Mouse (Mus musculus): Measurements from ENCODE around the gene Rps12-ps3. TPM values are rescaled to one million over a fixed set of nuclear protein-coding genes. Genes with fewer than 3 reads are reported as not detected.

The Rps12-ps3 gene
- polyA plus RNA-seq, 1 experiment from 2014 or later = 42.8 TPM

DNA sequence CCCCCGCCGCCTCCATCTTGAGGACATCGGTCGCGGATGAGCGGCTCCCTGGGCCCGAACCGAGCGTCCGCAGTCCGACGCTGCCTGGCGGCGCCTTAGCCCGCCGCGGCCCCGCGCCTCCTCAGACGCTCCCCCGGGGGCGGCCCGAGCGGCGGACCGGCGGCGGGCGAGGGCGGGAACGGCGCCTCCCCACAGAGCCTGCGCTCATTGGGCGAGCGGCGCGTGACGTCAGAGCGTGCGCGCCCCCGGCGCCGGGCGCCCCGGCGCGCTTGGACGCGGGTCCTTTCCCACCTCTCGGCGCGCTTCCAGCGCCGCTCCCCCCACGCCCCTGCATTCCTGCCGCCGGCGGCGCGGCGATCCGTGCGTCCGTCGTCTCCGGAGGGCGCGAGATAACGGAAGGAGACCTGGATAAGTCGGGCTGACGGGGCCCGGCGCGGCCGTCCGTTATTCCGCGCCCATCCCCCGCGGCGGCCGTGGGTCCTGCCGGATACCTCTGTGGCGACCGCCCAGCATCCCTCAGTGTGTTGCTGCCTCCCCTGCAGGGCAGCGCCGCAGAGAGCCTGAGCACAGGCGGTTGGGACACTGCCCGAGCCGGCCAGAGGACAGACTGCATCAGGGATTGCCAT, 23.7 kb downstream of the Rps12-ps3 start, which contains the start of gene Pdzd8:
Gene Pdzd8, minus strand, starts transcription at position 123 of the 626 bp plus-strand sequence.
- peaks cover 28% of the 10 kb centered on the region for H3K4me1 ChIP-seq (ENCODE audit: control insufficient read depth, insufficient read depth, low read length)
- WGBS = 0% methylated on average over 36 of the region's 91 CpGs
- ATAC-seq (ENCODE audit: low read depth) = peak; percentile 95
- H3K27me3 ChIP-seq (replicated peaks; ENCODE audit: control insufficient read depth, insufficient read depth, low read length) = no peaks in the 10 kb centered on the region
- no peaks in the 10 kb centered on the region for H3K9me3 ChIP-seq (ENCODE audit: control insufficient read depth, low read length)
- H3K36me3 ChIP-seq (ENCODE audit: control insufficient read depth, insufficient read depth, low read length) = no peaks in the 10 kb centered on the region
- peak; percentile 94 for DNase-seq (ENCODE audit: low spot score)
- H3K4me2 ChIP-seq (ENCODE audit: low read depth, low read length) = peak within 1 kb of the TSS; percentile 98
- peak within 1 kb of the TSS; percentile 89 for H3K9ac ChIP-seq (ENCODE audit: low read depth, low read length)
- peak within 1 kb of the TSS; percentile 95 for H3K4me3 ChIP-seq (ENCODE audit: low read depth, low read length)
- peak within 1 kb of the TSS; percentile 88 for H3K27ac ChIP-seq (replicated peaks; ENCODE audit: low read depth, low read length)

DNA sequence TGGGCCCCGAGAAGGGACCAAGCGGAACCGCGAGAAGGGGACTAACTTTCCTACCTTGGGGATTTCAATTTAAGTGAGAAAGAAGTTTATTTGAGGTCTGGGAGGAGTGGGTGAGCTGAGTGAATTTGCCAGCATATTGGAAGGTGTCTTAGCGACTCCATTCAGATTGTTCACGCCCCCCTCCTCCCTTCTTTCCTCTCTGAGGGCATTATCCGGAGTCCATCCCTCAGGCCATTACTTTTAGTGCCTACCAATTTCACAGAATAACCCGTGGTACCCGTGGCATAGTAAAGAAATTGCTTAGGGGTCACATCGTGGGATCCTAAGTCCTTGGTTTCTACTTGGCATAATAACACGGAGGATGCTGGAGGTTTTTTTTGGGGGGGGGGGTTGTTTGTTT, 24.2 kb downstream of the Rps12-ps3 start:
- Histone ChIP-seq H3K27ac (replicated peaks; ENCODE audit: low read depth, low read length) (peak overlapping the region; percentile 88), H3K4me1 (ENCODE audit: control insufficient read depth, insufficient read depth, low read length) (peaks cover 25% of the 10 kb centered on the region), H3K27me3 (replicated peaks; ENCODE audit: control insufficient read depth, insufficient read depth, low read length) (no peaks in the 10 kb centered on the region), H3K4me3 (ENCODE audit: low read depth, low read length) (peak overlapping the region; percentile 95), H3K36me3 (ENCODE audit: control insufficient read depth, insufficient read depth, low read length) (no peaks in the 10 kb centered on the region), H3K9me3 (ENCODE audit: control insufficient read depth, low read length) (no peaks in the 10 kb centered on the region), H3K4me2 (ENCODE audit: low read depth, low read length) (peak overlapping the region; percentile 98), H3K9ac (ENCODE audit: low read depth, low read length) (peak overlapping the region; percentile 89)
- 3% methylated on average over 11 of the region's 11 CpGs for WGBS
- DNase-seq (ENCODE audit: low spot score) (no peak), ATAC-seq (ENCODE audit: low read depth) (no peak)

DNA sequence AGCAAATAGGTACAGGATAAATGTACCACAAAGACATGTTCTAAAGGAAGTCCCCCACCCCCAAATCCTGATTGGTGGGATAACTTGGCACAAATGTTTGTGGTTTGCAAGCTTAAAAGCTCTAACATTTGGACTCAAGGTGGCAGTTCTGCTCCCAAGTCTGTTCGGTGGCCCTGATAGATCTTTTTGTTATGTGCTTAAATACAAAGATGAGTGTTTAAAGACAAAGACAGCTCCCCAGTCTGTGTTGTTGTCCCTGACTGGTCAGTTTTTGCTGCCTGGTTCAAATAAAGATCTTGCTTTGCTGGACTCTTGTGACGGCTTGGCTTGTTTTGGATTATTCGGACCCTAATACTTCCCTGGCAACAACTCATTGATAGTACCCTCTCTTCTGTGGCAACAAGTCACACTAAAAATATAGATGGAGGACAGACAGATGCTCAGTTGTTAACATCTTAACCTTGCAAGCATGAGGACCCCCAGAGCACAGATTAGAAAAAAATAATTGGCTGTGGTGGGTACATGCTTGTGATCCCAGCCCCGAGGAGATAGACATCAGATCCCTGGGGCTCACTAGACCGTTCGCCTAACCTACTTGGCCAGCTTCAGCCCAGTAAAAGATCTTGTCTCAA, 27.4 kb downstream of the Rps12-ps3 start:
- 73% methylated on average over 6 of the region's 6 CpGs for WGBS
- Histone ChIP-seq H3K9me3 (ENCODE audit: control insufficient read depth, low read length) (no peaks in the 10 kb centered on the region), H3K9ac (ENCODE audit: low read depth, low read length) (no peak overlapping the region), H3K4me1 (ENCODE audit: control insufficient read depth, insufficient read depth, low read length) (peaks cover under 1% of the 10 kb centered on the region; the same call in 1 of the 2 replicates), H3K4me3 (ENCODE audit: low read depth, low read length) (no peak overlapping the region), H3K27me3 (replicated peaks; ENCODE audit: control insufficient read depth, insufficient read depth, low read length) (no peaks in the 10 kb centered on the region), H3K4me2 (ENCODE audit: low read depth, low read length) (no peak overlapping the region), H3K27ac (replicated peaks; ENCODE audit: low read depth, low read length) (no peak overlapping the region), H3K36me3 (ENCODE audit: control insufficient read depth, insufficient read depth, low read length) (no peaks in the 10 kb centered on the region)
- ATAC-seq (ENCODE audit: low read depth) (no peak), DNase-seq (ENCODE audit: low spot score) (peak; percentile 30)

DNA sequence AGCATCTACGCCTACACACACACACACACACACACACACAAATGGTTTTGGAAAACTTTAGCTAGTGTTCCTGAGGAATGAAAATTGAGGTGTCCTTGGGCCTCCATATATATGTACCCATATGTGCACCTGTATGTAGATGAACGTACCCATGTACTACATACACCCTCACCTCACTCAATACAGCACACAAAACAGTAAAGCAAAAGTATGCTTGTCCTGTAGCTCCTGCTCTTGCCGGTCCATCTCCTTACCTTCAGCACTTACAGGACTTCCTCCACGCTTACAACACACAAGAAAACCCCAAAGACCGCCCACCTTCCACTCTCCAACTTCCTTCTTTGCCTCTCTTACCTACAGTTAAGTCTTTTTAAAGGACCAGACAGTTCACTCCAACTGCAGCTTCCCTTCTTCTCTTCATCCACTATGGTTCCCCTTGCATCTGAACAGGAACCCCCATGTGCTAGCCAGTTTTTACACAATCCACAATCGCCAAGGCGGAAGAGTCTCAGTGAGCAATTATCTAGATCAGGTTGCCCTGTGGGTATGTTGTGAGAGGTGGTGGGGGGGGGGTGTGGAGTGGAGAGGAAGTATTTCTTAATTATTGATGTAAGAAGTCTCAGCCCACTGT, 28.3 kb downstream of the Rps12-ps3 start:
- H3K9ac ChIP-seq (ENCODE audit: low read depth, low read length) = no peak overlapping the region
- no peak overlapping the region for H3K4me3 ChIP-seq (ENCODE audit: low read depth, low read length)
- H3K4me1 ChIP-seq (ENCODE audit: control insufficient read depth, insufficient read depth, low read length) = no peaks in the 10 kb centered on the region
- no peaks in the 10 kb centered on the region for H3K36me3 ChIP-seq (ENCODE audit: control insufficient read depth, insufficient read depth, low read length)
- no peaks in the 10 kb centered on the region for H3K27me3 ChIP-seq (replicated peaks; ENCODE audit: control insufficient read depth, insufficient read depth, low read length)
- ATAC-seq (ENCODE audit: low read depth) = no peak
- no peaks in the 10 kb centered on the region for H3K9me3 ChIP-seq (ENCODE audit: control insufficient read depth, low read length)
- H3K27ac ChIP-seq (replicated peaks; ENCODE audit: low read depth, low read length) = no peak overlapping the region
- WGBS = 75% methylated on average over 7 of the region's 7 CpGs
- H3K4me2 ChIP-seq (ENCODE audit: low read depth, low read length) = no peak overlapping the region
- no peak for DNase-seq (ENCODE audit: low spot score)

DNA sequence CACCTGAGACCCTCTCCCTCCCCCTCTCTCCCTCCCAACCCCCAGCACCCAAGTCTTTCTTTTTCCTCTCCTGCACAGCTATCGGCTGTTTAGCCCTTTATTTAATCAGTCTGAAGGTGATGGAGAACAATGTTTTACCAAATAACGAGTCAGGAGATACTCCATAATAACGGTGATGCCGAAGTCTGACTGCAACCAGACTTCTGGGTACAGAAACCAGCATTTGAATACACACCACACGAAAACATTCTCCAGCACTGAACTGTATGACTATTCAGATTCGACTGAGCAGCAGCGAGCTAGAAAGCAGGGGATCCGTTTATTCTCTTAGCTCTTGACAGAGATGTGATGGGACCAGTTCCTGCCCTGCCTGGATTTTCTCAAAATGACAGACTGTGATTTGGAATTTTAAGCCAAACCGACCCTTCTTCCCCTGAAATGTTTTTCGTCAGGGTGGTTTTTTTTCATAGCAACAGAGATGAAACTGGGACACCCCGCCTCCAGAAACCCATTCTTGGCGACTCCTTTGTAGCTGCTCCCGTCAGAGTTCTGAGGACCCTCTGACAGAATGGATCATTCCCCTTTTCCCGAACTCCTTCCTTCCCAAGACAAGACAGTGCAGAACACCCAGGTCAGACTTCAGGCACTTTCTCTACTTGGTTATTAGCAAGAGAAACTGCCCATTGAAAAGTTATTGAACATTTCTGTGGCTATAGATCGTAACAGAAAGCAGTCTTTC, 29.2 kb downstream of the Rps12-ps3 start:
- H3K4me3 ChIP-seq (ENCODE audit: low read depth, low read length) = no peak overlapping the region
- H3K27ac ChIP-seq (replicated peaks; ENCODE audit: low read depth, low read length) = no peak overlapping the region
- no peaks in the 10 kb centered on the region for H3K36me3 ChIP-seq (ENCODE audit: control insufficient read depth, insufficient read depth, low read length)
- no peak overlapping the region for H3K4me2 ChIP-seq (ENCODE audit: low read depth, low read length)
- 65% methylated on average over 15 of the region's 15 CpGs for WGBS
- ATAC-seq (ENCODE audit: low read depth) (no peak), DNase-seq (ENCODE audit: low spot score) (no peak)
- no peak overlapping the region for H3K9ac ChIP-seq (ENCODE audit: low read depth, low read length)
- no peaks in the 10 kb centered on the region for H3K9me3 ChIP-seq (ENCODE audit: control insufficient read depth, low read length)
- no peaks in the 10 kb centered on the region for H3K4me1 ChIP-seq (ENCODE audit: control insufficient read depth, insufficient read depth, low read length)
- no peaks in the 10 kb centered on the region for H3K27me3 ChIP-seq (replicated peaks; ENCODE audit: control insufficient read depth, insufficient read depth, low read length)

DNA sequence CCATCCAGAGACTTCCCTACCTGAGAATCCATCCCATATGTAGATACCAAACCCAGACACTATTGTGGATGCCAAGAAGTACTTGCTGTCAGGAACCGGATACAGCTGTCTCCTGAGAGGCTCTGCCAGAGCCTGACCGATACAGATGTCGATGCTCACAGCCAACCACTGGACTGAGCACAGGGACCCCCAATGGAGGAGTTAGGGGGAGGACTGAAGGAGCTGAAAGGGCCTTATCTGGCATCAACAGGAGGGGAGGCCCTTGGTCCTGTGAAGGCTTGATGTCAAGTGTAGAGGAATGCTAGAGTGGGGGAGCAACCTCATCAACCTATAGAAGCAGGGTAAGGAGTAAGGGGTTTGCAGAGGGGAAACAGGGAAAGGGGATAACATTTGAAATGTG, 30.7 kb downstream of the Rps12-ps3 start:
- no peaks in the 10 kb centered on the region for H3K4me1 ChIP-seq (ENCODE audit: control insufficient read depth, insufficient read depth, low read length)
- H3K27ac ChIP-seq (replicated peaks; ENCODE audit: low read depth, low read length) = no peak overlapping the region
- no peak overlapping the region for H3K9ac ChIP-seq (ENCODE audit: low read depth, low read length)
- H3K27me3 ChIP-seq (replicated peaks; ENCODE audit: control insufficient read depth, insufficient read depth, low read length) = no peaks in the 10 kb centered on the region
- no peak overlapping the region for H3K4me3 ChIP-seq (ENCODE audit: low read depth, low read length)
- no peaks in the 10 kb centered on the region for H3K36me3 ChIP-seq (ENCODE audit: control insufficient read depth, insufficient read depth, low read length)
- ATAC-seq (ENCODE audit: low read depth) = no peak
- no peaks in the 10 kb centered on the region for H3K9me3 ChIP-seq (ENCODE audit: control insufficient read depth, low read length)
- no peak for DNase-seq (ENCODE audit: low spot score)
- H3K4me2 ChIP-seq (ENCODE audit: low read depth, low read length) = no peak overlapping the region
- 71% methylated on average over 3 of the region's 3 CpGs for WGBS

DNA sequence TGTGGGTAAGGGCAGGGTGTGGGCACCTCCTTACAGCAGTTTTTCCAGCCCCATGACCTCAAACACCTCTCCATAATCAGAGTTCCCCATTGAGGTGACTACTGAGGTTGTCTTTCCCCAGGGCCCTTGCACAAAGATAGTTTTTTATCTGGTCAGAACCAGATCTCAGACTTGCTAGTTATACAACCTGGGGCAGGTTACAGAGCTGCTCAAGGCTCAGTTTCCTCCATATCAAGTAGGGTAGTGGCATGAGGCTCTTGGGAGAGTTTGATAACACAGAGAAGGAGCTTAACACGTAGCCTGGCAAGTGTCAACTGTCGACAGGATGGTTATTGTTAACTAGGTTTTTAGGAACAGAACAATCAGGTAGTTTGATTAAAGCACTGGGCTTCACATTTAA, 32.8 kb downstream of the Rps12-ps3 start:
- H3K4me3 ChIP-seq (ENCODE audit: low read depth, low read length) = no peak overlapping the region
- no peaks in the 10 kb centered on the region for H3K27me3 ChIP-seq (replicated peaks; ENCODE audit: control insufficient read depth, insufficient read depth, low read length)
- WGBS = 61% methylated on average over 2 of the region's 2 CpGs
- H3K9ac ChIP-seq (ENCODE audit: low read depth, low read length) = no peak overlapping the region
- no peaks in the 10 kb centered on the region for H3K36me3 ChIP-seq (ENCODE audit: control insufficient read depth, insufficient read depth, low read length)
- no peak for ATAC-seq (ENCODE audit: low read depth)
- no peak for DNase-seq (ENCODE audit: low spot score)
- no peak overlapping the region for H3K27ac ChIP-seq (replicated peaks; ENCODE audit: low read depth, low read length)
- H3K4me1 ChIP-seq (ENCODE audit: control insufficient read depth, insufficient read depth, low read length) = no peaks in the 10 kb centered on the region
- no peaks in the 10 kb centered on the region for H3K9me3 ChIP-seq (ENCODE audit: control insufficient read depth, low read length)
- no peak overlapping the region for H3K4me2 ChIP-seq (ENCODE audit: low read depth, low read length)

DNA sequence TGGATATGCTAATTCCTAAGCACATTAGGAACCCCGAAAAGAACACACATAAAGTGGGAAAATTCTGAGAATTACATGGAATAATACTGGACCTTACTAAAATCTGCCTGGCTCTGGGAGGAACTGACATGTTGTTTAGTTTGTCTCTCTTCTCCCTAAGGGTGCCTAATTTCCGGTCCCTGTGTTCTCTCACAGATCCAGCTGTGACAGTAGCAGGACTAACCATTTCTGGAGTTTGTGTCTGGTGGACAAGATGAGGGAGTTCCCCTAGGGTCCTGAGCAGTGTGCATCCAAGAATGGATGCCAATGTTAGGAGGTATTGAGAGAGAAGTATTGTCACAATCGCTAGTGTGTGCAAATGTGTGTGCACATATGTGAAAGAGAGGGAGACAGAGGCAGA, 34.3 kb downstream of the Rps12-ps3 start:
- ATAC-seq (ENCODE audit: low read depth) (no peak), DNase-seq (ENCODE audit: low spot score) (no peak)
- H3K36me3 ChIP-seq (ENCODE audit: control insufficient read depth, insufficient read depth, low read length) = no peaks in the 10 kb centered on the region
- H3K27ac ChIP-seq (replicated peaks; ENCODE audit: low read depth, low read length) = no peak overlapping the region
- H3K4me1 ChIP-seq (ENCODE audit: control insufficient read depth, insufficient read depth, low read length) = no peaks in the 10 kb centered on the region
- H3K27me3 ChIP-seq (replicated peaks; ENCODE audit: control insufficient read depth, insufficient read depth, low read length) = no peaks in the 10 kb centered on the region
- H3K9ac ChIP-seq (ENCODE audit: low read depth, low read length) = no peak overlapping the region
- no peak overlapping the region for H3K4me3 ChIP-seq (ENCODE audit: low read depth, low read length)
- no peak overlapping the region for H3K4me2 ChIP-seq (ENCODE audit: low read depth, low read length)
- 72% methylated on average over 3 of the region's 3 CpGs for WGBS
- H3K9me3 ChIP-seq (ENCODE audit: control insufficient read depth, low read length) = no peaks in the 10 kb centered on the region

Data from embryonic facial prominence, embryonic 14.5 days (tissue).